In the genomic region with DNA sequence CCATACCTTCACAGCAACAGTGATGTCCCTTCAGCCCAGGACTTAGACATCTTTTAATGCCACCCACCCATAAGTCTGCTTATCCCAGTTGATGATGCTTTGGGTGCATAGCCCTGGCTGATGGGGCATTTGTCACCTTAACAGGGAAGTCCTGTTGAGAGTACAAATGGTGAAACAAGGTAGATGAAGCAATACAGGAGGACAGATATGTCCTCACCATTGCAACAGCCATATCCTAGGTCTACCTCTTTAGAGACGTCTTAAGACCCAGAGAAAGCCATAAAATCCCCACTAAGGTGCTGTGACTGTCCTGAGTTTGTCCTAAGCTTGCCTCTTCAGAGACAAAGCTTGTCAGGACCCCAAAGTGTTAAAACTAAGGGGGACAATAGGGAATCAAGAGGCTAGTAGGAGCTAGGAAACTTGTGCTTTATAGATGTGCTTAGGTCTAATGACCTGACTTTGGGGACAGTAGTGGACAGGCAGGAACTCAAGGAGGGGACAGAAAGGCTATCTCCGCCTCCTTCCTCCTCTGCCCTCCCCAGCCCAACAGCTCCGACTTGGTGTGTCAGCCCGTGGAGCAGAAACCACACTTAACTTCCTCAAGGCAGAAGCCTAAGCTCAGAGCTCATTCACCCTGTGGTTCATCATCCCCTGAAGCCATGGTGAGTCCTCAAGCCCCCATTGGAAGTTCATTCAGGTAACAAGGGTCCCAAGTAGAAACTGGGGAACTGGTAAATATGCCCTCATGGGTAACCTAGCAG, we compare ENCODE assay signal across 16 mouse cellular contexts. TPM values are rescaled to one million over a fixed set of nuclear protein-coding genes. Genes with fewer than 3 reads are reported as not detected.
DNase-seq lines count a peak whose midpoint lies in the region; ATAC-seq lines count a peak whose summit lies in the region.
"Had no signal": no experiment of that assay in that cellular context is flagged by ENCODE, and none has a peak within 500 bp of the region (broad histone marks: within the 10 kb centered on the region; RNA-seq: fewer than 3 reads in every experiment).

A gene (plus strand): TSS at position 541 of the 761 bp plus-strand sequence.

- peak; percentile 92 for DNase-seq in heart, adult 11 months
- no peak for DNase-seq in heart, postnatal 25 days (ENCODE audit: low spot score)
- peak; percentile 80 for DNase-seq in 416B (ENCODE audit: low read depth)
- no peak for DNase-seq in testis, postnatal 10 days (ENCODE audit: low spot score)
- no peak for DNase-seq in cerebellum, postnatal 14 days
- DNase-seq: cerebellum, adult 11-12 months; kidney, adult 11 months; midbrain, embryonic 14.5 days; thymus, adult 2 months had no signal

- WGBS in kidney, embryonic 14.5 days = 77% methylated on average over 4 of the region's 4 CpGs

- no peaks in the 10 kb centered on the region for H3K27me3 ChIP-seq in kidney, embryonic 14.5 days (ENCODE audit: control insufficient read depth, insufficient read depth, low read length)
- H3K27me3 ChIP-seq: forebrain, embryonic 12.5 days; hindbrain, embryonic 15.5 days; limb, embryonic 12.5 days had no signal

- no peaks in the 10 kb centered on the region for H3K4me1 ChIP-seq in kidney, embryonic 14.5 days (ENCODE audit: control insufficient read depth, insufficient read depth, low read length)
- H3K4me1 ChIP-seq: forebrain, embryonic 12.5 days; hindbrain, embryonic 15.5 days; limb, embryonic 12.5 days had no signal

- intact Hi-C loops in heart, postnatal 25 days (cut with DNase I) = no loop called here

- no peak within 1 kb of the TSS for H3K4me2 ChIP-seq in kidney, embryonic 14.5 days (replicated peaks; ENCODE audit: low read depth, low read length)
- H3K4me2 ChIP-seq: forebrain, embryonic 12.5 days; hindbrain, embryonic 15.5 days; limb, embryonic 12.5 days had no signal

- no peak within 1 kb of the TSS for H3K4me3 ChIP-seq in kidney, embryonic 14.5 days (ENCODE audit: low read length)
- H3K4me3 ChIP-seq: forebrain, embryonic 12.5 days; hindbrain, embryonic 15.5 days; limb, embryonic 12.5 days had no signal

- H3K9me3 ChIP-seq in kidney, embryonic 14.5 days (ENCODE audit: control insufficient read depth, low read length) = no peaks in the 10 kb centered on the region
- H3K9me3 ChIP-seq: forebrain, embryonic 12.5 days; hindbrain, embryonic 15.5 days; limb, embryonic 12.5 days had no signal

- H3K9ac ChIP-seq in kidney, embryonic 14.5 days (ENCODE audit: low read depth, low read length) = no peak within 1 kb of the TSS
- H3K9ac ChIP-seq: forebrain, embryonic 12.5 days; hindbrain, embryonic 15.5 days; limb, embryonic 12.5 days had no signal

- H3K27ac ChIP-seq in kidney, embryonic 14.5 days (ENCODE audit: low read depth, low read length) = no peak within 1 kb of the TSS
- H3K27ac ChIP-seq: forebrain, embryonic 12.5 days; hindbrain, embryonic 15.5 days; limb, embryonic 12.5 days had no signal

- peak; percentile 59 for ATAC-seq in granulocyte monocyte progenitor cell, adult 5-6 weeks (replicated peaks; ENCODE audit: poor library complexity, severe bottlenecking)
- ATAC-seq in megakaryocyte, adult 5-6 weeks (ENCODE audit: poor library complexity, severe bottlenecking) = peak; percentile 82
- ATAC-seq in kidney, embryonic 14.5 days (ENCODE audit: low FRiP score, low TSS enrichment) = no peak
- ATAC-seq: activated CD4-positive, CD25-positive, alpha-beta regulatory T cell, adult 4 months had no signal

- H3K36me3 ChIP-seq in kidney, embryonic 14.5 days (ENCODE audit: control insufficient read depth, insufficient read depth, low read length) = peaks cover 13% of the 10 kb centered on the region; the same call in 1 of the 2 replicates

RNA-seq across cellular contexts. Expression of the gene that starts here (rescaled TPM):
- total RNA-seq in heart, postnatal 25 days (2021) = under 1 TPM in 1 of 2 experiments, not detected in 1; 0.34 TPM
- total RNA-seq in granulocyte monocyte progenitor cell, adult 5-6 weeks (2014; fragmentation: Nextera tagmentation) = 33.9 TPM in 2 replicates
- total RNA-seq in granulocyte monocyte progenitor cell, adult 5-6 weeks (2017) = 5.6 and 8.1 TPM in 2 replicates
- total RNA-seq in megakaryocyte, adult 5-6 weeks (2015) = 111 and 127 TPM in 2 replicates
- total RNA-seq in megakaryocyte, adult 5-6 weeks (2017) = 29.6 and 34.3 TPM in 2 replicates
- 0.66 and 0.81 TPM in 2 replicates for polyA plus RNA-seq in kidney, embryonic 14.5 days (2014; fragmentation: Nextera tagmentation; extraction: Ambion mirVana)

Comparison
In these comparisons a context has a peak if more than half of its experiments do, and no peak if none do; other contexts are left out.
1. RNA of the gene that starts here (total RNA-seq): 29.6 to 127 TPM in megakaryocyte, adult 5-6 weeks and 5.6 to 33.9 TPM in granulocyte monocyte progenitor cell, adult 5-6 weeks; 0.34 TPM in heart, postnatal 25 days; every median in the first group is over 4 times any median in the second.
2. DNase-seq: peak in heart, adult 11 months (single experiment) and 416B (single experiment); none in heart, postnatal 25 days (single experiment), testis, postnatal 10 days (single experiment) and cerebellum, postnatal 14 days (0 of 2).